Mouse (Mus musculus) ES-Bruce4 (cell line): Measurements from ENCODE around the gene Eng.

ENCODE experiments used
- CTCF ChIP-seq: IDR thresholded peaks from one replicate; pipeline ENCODE4 v1.8.1; 2011; ENCODE audit warnings: low read depth, low read length
- EP300 ChIP-seq: IDR thresholded peaks from 2 replicates; pipeline ENCODE4 v1.6.1; 2011; ENCODE audit warnings: low read depth, low read length; ENCODE audit not compliant: insufficient read depth
- POLR2A ChIP-seq: IDR thresholded peaks from one replicate; pipeline ENCODE4 v1.8.1; 2011; ENCODE audit warnings: low read length; ENCODE audit not compliant: insufficient read depth

DNA sequence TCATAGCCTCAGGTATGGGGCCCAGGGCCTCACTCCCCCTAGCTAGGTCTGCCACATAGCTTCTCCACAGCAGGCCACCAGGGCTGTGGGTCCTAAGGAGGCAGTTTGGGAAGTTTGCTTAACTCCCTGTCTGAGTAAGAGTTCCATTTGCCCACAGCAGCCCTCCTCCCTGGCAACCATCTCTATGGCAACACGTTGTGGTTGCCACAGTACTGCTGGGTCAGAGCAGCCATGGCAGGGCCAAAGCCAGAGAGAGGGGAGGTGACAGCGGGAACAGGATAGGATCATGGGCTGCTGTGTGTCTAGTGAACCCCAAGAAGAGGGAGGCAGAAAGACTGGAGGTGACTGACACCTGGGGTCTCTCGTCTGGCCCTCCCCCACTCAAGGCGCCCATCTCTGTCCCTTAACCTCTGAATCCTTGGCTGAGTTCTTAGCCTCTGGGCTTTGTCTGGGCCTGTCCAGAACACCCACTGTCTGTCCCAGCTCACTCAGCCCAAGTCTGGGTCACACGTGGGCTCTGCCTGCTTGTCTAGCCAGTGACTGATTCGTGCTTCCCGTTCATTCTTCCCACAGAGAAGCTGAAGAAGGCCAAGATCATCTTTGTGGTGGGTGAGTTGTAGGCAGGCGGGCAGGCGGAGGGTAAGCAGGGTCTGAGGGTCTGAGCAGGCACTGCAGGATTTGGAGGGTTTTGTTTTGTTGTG, 17.0 kb upstream of the Eng start:
- no peak for TF ChIP-seq CTCF
- TF ChIP-seq POLR2A, result no peak
- TF ChIP-seq EP300, result peak; percentile 24; the same call in 1 of the 2 replicates
